Mouse (Mus musculus) limb, embryonic 10.5 days (tissue): ENCODE results near the gene Nsmce4a. TPM values are rescaled to one million over a fixed set of nuclear protein-coding genes. Genes with fewer than 3 reads are reported as not detected.
"Not testable (repeated sequence)": the region's sequence is repeated elsewhere in the genome, so short reads cannot be mapped to it uniquely, and the experiment has no call there.

Source experiments
- DNase-seq: peaks from one replicate; pipeline ENCODE4 v3.0.0-alpha.2; 2017; ENCODE audit warnings: low spot score
- H3K27ac ChIP-seq: fragments of 300-500 bp; sonication (generic); 2 replicates; pipeline ENCODE4 v1.5.1; 2016; ENCODE audit warnings: mild to moderate bottlenecking
- H3K27me3 ChIP-seq: fragments of 300-500 bp; sonication (generic); 2 replicates; pipeline ENCODE4 v1.6.1; 2016; ENCODE audit warnings: low read depth, mild to moderate bottlenecking; ENCODE audit not compliant: poor library complexity, severe bottlenecking
- H3K36me3 ChIP-seq: fragments of 300-500 bp; sonication (generic); 2 replicates; pipeline ENCODE4 v1.6.1; 2016; ENCODE audit warnings: mild to moderate bottlenecking, moderate library complexity
- H3K4me1 ChIP-seq: fragments of 300-500 bp; sonication (generic); 2 replicates; pipeline ENCODE4 v1.6.1; 2016
- H3K4me3 ChIP-seq: fragments of 300-500 bp; sonication (generic); 2 replicates; pipeline ENCODE4 v1.5.1; 2016; ENCODE audit warnings: mild to moderate bottlenecking, moderate library complexity
- H3K9me3 ChIP-seq: fragments of 300-500 bp; sonication (generic); replicated peaks from 2 replicates; pipeline ENCODE4 v1.6.1; 2016; ENCODE audit warnings: mild to moderate bottlenecking
- WGBS: fragments of 180-500 bp; shearing (Covaris S2); methylation state at CpG from one replicate; pipeline ENCODE4 v1.1.7; 2016; 5-methylcytosine and 5-hydroxymethylcytosine counted together
- polyA plus RNA-seq: library from polyadenylated mRNA; unstranded; fragments of >200 nt; fragmentation: Nextera tagmentation; extraction: Ambion mirVana; gene quantifications from 2 replicates; pipeline ENCODE4 v1.2.1, GENCODE M21; 2016

Nsmce4a gene
- polyA plus RNA-seq, 1 experiment from 2014 or later = 199 TPM

DNA sequence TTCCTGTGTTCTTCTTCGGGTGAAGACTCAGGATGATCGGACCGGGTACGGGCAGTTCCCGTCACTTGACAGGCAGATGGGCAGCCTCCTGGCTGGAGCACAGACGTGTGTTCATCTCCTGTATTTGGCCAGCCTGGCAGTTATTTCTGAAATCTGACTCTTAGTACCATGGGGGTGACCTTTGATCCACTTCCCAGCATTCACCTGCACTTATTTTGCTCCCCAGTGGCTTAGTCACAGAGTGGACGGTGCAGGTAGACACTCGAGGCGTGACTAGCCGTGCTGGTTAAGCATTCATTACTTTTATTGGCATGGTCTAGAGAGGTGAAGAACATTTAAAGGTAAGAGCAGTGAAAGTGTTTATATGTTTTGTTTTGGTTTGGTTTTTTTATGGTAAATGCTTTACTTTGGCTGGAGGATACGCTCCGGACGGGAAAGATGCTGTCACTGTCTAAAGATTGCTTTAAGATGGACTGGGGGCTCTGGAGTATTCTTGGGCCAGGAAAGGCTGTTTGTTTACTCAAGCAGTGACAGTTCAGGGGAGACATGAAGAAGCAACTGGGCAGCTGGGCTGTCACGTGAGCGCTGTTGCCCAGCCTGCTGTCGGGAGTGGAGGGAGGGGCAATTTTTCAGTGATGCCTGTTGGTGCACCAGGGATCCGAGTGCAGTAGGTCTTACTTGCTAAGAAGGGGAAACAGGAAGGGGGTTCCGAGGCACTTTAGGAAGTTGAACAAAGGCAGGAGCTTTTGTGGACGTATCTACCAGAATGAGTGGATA lies 23.3 kb upstream of the Nsmce4a start:
- H3K4me1 ChIP-seq = not testable (repeated sequence)
- 54% methylated on average over 9 of the region's 19 CpGs for WGBS
- H3K27me3 ChIP-seq = peaks cover 14% of the 10 kb centered on the region; the same call in 1 of the 2 replicates

DNA sequence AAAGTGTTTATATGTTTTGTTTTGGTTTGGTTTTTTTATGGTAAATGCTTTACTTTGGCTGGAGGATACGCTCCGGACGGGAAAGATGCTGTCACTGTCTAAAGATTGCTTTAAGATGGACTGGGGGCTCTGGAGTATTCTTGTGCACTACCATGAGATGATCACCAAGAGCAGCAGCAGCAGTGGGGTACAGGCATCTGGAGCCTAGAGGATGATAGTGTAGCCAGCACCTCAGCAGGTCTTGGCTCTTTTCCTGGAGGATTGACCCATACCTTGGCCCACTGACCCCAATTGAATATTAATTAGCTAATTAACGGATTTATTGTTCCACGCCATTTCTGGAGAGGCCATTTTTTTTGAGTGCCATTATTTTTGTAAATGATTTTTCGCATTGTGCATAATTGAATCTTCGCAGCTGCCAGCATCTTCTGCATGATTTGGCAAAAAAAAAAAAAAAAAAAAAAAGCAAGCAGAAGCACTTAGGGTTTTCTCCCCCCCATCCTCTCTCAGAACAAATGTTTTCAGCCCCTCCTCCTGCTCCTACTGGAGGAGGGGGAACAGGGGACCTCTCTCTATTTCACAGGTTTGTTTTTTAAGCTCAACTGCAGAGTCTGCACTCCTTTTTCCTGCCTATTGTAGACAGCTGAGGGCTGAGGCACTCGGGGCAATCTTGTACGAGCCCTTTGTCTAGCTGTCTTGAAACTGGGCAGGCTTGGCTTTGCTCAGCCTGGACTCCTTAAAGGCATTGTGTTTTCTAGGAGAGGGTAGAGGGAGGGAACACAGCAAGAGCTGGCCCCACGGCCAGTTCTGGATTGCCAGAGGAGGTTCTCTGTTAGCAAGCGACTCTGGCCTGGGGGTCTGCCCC lies 20.7 kb upstream of the Nsmce4a start:
- H3K4me1 ChIP-seq, H3K36me3 ChIP-seq, H3K9me3 ChIP-seq, H3K27me3 ChIP-seq, H3K27ac ChIP-seq, H3K4me3 ChIP-seq, DNase-seq: not testable (repeated sequence)
- WGBS = 78% methylated on average over 8 of the region's 11 CpGs

More for the DNA sequence above, 23.3 kb upstream of the Nsmce4a start:
- H3K36me3 ChIP-seq, H3K4me3 ChIP-seq, H3K9me3 ChIP-seq, DNase-seq, H3K27ac ChIP-seq: not testable (repeated sequence)

DNA sequence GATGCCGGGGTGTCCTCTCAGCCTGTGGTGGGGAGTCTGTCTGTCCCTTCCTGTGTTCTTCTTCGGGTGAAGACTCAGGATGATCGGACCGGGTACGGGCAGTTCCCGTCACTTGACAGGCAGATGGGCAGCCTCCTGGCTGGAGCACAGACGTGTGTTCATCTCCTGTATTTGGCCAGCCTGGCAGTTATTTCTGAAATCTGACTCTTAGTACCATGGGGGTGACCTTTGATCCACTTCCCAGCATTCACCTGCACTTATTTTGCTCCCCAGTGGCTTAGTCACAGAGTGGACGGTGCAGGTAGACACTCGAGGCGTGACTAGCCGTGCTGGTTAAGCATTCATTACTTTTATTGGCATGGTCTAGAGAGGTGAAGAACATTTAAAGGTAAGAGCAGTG lies 20.1 kb upstream of the Nsmce4a start:
- H3K27ac ChIP-seq, H3K36me3 ChIP-seq, H3K9me3 ChIP-seq, H3K4me1 ChIP-seq, H3K4me3 ChIP-seq, H3K27me3 ChIP-seq, DNase-seq: not testable (repeated sequence)
- no CpG with 5 or more reads among the region's 11 CpGs for WGBS

DNA sequence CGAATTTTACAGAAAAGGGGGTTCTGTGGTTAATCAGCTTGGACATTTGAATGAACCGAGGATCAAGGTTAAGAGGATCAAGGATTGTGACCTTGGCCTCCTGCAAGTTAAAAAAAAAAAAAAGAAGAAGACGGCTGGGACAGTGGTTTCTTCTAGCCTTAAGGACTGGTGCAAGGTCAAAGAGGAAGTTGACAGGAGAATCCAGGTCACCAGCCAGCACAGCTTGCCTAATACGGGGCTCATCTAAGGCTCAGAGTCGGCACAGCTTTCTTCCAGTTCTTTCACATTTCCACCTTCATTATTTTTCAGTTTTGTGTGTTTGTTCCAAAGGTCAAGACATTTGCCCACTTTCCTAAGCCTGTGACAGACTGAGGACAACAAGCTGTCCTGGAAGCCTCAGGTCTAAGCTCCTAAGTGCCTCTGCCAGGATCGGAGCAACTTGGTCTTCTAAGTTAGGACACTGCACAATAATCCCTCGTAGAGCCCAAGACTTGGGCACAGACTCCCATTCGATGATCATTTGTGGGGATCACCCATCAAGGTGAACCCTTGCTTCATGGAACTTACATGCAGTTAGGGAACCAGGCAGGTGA lies 18.0 kb upstream of the Nsmce4a start:
- Histone ChIP-seq H3K9me3 (no peaks in the 10 kb centered on the region), H3K27me3 (0 out of 2 replicates have a peak, but pooled peaks cover 4% of the 10 kb centered on the region), H3K27ac (no peak overlapping the region), H3K4me3 (no peak overlapping the region), H3K4me1 (no peaks in the 10 kb centered on the region), H3K36me3 (no peaks in the 10 kb centered on the region)
- WGBS = 83% methylated on average over 8 of the region's 8 CpGs
- no peak for DNase-seq

DNA sequence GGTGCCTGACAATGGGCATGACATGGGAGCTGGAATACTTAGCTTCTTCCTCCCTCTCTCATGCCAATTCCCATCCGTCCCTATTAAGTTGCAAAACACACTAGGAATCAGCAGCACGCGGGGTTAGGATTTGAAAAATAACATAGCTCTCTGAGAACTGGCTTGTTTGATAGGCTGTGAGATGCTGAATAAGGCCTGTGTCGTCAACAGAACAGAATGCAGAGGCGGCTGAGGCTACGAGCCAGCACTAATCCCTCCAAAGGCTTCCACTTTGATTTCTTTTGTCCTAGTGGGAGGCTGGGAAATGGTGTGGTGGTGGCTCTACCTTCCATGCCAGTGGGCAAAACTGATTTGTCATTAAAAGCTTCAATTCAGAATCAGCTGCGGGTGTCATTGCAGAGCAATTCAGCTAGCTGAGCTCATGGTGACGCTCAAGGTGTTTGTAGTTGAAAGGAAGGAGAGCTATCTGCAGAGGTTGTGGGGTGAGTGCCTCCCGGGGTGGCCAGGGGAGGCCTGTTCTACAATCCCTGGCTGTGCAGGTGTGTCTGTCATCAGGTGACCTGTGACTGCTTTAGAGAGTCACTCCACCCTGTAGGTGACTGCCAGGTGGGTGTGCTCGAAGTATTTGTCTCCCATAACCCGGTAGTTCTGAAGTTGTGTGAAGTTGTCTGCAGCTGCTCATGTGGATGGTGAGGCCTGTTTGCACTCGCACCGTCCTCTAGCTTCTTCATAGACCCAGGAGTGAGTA lies 17.3 kb upstream of the Nsmce4a start:
- H3K4me3 ChIP-seq = no peak overlapping the region
- 63% methylated on average over 13 of the region's 13 CpGs for WGBS
- DNase-seq = no peak
- no peaks in the 10 kb centered on the region for H3K36me3 ChIP-seq
- H3K27ac ChIP-seq = no peak overlapping the region
- 0 out of 2 replicates have a peak, but pooled peaks cover 4% of the 10 kb centered on the region for H3K27me3 ChIP-seq
- H3K9me3 ChIP-seq = no peaks in the 10 kb centered on the region
- H3K4me1 ChIP-seq = no peaks in the 10 kb centered on the region

DNA sequence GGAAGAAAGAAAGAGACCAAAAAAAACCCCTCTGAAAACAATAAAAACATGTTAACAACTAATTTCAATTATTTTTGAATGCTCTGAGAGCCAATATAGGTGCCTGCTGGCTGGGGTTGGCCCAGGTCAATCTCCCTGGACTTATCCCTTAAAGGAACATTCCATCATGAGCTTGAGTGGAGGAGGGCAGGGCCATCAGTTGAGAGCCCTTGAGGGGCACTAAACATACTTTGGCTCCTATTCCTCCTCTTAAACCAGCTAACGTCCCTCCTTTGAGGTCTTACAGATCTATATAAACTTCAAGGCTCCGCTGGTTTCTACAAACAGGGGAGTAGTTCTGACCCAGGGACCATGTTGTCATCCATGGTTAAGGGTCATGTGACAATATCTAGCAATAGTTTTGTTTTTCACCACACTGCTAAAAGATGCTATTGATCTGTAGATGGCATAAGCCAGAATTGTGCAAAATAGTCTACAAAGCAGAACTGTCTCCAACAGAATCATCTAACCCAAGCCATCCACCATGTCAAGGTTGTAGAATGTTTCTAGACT lies 13.7 kb upstream of the Nsmce4a start:
- Histone ChIP-seq H3K4me3 (no peak overlapping the region), H3K4me1 (no peaks in the 10 kb centered on the region), H3K9me3 (no peaks in the 10 kb centered on the region), H3K36me3 (no peaks in the 10 kb centered on the region), H3K27me3 (0 out of 2 replicates have a peak, but pooled peaks cover 4% of the 10 kb centered on the region), H3K27ac (no peak overlapping the region)
- 87% methylated on average over 2 of the region's 2 CpGs for WGBS
- DNase-seq = no peak

DNA sequence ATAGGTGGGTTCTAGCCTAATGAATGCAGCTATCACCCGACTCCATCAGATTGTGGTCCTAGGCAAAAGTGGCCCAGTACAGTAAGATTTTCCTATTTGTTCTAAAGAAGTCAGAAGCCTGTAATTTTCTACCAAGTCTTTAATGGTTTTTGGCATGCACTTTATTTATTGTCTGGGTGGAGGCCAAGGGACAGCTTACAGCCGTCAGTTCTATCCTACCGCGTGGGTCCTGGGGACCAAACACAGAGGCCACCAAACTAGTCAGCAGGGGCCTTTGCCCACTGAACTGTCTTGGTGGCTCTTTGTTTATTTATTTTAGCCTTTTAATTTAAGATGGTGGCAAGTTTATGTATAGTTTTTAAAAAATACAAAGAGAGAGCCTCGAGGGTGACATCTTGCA lies 5.7 kb upstream of the Nsmce4a start:
- no peak for DNase-seq
- Histone ChIP-seq H3K4me1 (peaks cover 11% of the 10 kb centered on the region), H3K4me3 (no peak overlapping the region), H3K9me3 (no peaks in the 10 kb centered on the region), H3K36me3 (no peaks in the 10 kb centered on the region), H3K27ac (no peak overlapping the region), H3K27me3 (0 out of 2 replicates have a peak, but pooled peaks cover 4% of the 10 kb centered on the region)
- 82% methylated on average over 5 of the region's 5 CpGs for WGBS

DNA sequence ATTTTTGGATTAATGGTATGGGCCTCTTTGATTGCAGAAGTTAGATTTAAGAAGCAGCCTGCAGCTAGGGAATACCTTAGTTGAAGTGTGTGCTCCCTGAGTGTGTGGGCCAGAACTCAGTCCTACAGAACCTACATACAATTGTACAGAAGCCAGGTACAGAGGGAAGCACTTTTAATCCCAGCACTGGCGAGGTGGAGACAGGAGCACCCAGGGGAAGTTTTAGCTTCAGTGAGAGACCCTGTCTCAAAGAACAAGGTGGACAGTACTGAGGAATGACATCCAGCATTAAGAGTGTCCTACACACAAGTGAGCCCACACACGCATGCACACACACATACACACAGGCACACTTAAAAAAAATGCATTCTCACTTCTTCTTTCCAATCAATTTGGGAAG lies 5.1 kb upstream of the Nsmce4a start:
- DNase-seq = no peak
- H3K36me3 ChIP-seq = no peaks in the 10 kb centered on the region
- no peak overlapping the region for H3K4me3 ChIP-seq
- 0 out of 2 replicates have a peak, but pooled peaks cover 4% of the 10 kb centered on the region for H3K27me3 ChIP-seq
- H3K4me1 ChIP-seq = peaks cover 11% of the 10 kb centered on the region
- no peaks in the 10 kb centered on the region for H3K9me3 ChIP-seq
- no peak overlapping the region for H3K27ac ChIP-seq
- WGBS = 89% methylated on average over 2 of the region's 2 CpGs

DNA sequence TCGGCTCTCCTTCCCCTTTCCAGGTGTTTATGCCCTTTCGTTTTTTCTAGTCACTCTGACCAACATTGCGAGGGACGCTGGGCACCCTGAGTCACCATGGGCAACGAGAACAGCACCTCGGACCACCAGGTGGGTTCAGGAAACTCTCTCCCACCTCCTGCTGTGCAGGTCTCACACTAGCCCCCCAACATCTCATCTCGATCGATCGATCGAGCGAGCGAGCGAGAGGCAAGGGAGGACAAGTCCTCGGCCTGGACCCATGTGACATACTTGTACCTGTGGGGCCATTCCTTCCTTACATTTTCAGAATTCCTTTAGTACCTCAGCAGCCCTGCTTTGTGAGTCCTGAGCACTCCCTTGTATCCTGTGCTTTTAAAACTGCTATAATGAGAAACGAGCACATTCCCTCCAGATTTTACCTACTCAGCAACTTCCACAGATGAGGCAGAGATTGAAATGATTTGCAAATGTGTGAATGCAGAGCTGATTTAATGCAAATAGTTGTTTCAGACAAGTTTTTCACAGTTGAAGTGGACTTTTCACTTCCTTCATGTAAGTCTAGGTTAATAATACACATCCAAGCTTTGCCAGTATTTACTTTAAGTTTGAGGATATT lies 4.6 kb upstream of the Nsmce4a start, which contains the start of gene Tacc2:
Tacc2 (plus strand) TSS at position 51 of the 616 bp plus-strand sequence.
- Histone ChIP-seq H3K27me3 (0 out of 2 replicates have a peak, but pooled peaks cover 4% of the 10 kb centered on the region), H3K27ac (no peak within 1 kb of the TSS), H3K9me3 (no peaks in the 10 kb centered on the region), H3K4me1 (peaks cover 11% of the 10 kb centered on the region), H3K4me3 (peak within 1 kb of the TSS; percentile 31), H3K36me3 (no peaks in the 10 kb centered on the region)
- 35% methylated on average over 15 of the region's 15 CpGs for WGBS
- no peak for DNase-seq

DNA sequence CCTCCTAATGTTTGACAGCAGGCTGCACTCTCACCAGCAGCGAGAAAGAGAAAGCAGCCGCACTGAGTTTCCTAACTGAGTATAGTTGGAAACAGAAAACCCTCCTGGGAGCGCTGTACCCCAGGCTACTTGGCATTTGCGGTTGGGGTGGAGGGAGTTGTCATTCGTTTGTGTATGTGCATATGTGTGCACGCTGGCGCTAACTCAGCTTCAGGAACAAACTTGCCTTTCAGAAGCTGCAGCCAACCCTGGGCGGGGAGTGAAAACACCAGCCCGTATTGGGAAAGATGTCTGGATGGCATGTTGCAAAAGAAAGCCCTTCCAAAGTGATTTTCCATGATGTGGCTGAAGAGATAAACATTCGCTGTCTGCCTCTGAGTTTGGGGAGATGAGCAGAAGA lies 4.1 kb upstream of the Nsmce4a start:
- 0 out of 2 replicates have a peak, but pooled peaks cover 4% of the 10 kb centered on the region for H3K27me3 ChIP-seq
- peak overlapping the region; percentile 31 for H3K4me3 ChIP-seq
- peaks cover 11% of the 10 kb centered on the region for H3K4me1 ChIP-seq
- no peak overlapping the region for H3K27ac ChIP-seq
- H3K36me3 ChIP-seq = no peaks in the 10 kb centered on the region
- no peak for DNase-seq
- H3K9me3 ChIP-seq = no peaks in the 10 kb centered on the region
- WGBS = 27% methylated on average over 10 of the region's 10 CpGs

DNA sequence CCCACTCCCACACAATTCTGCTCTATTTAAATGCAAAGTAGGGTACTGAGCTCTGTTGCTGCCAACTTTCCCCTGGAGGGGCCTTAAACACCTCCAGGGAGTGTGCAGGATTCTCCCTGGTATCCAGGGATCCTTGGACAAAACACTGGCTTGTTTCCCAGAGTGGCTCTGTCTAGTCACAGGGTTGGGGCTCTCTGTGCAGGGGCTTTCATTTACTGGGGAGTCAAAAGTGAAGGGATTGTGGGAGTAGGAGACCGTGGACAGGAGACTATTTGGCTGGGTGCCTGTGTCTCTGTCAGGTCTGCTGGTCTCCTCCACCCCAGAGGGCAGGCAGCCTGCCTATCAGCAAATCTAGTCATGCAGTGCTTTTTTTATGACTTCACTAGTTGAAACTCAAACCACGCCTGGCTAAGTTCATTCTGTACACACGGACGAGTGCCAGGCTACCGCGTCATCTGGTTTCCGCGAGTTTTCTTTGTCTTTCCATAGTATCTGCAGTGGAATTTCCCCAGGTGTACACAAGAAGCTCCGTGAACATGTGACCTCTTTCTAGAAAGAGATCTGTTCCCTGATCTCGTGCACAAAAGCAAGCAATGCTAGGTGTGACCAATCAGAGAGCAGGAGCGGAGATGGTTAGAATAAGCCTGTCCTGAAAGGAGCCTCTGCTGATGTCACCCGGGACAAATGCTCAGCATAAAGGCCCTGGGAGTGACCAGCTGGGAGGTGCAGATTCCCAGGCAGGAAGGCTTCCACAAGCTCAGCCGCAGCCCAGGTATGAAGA lies 1.5 kb upstream of the Nsmce4a start:
- no peak for DNase-seq
- Histone ChIP-seq H3K4me3 (no peak overlapping the region), H3K27me3 (0 out of 2 replicates have a peak, but pooled peaks cover 4% of the 10 kb centered on the region), H3K36me3 (no peaks in the 10 kb centered on the region), H3K9me3 (no peaks in the 10 kb centered on the region), H3K4me1 (peaks cover 11% of the 10 kb centered on the region), H3K27ac (no peak overlapping the region)
- 71% methylated on average over 13 of the region's 13 CpGs for WGBS
